Mouse (Mus musculus) embryonic facial prominence, embryonic 14.5 days (tissue): ENCODE results near the gene Hkdc1. TPM values are rescaled to one million over a fixed set of nuclear protein-coding genes. Genes with fewer than 3 reads are reported as not detected.
"Not testable (repeated sequence)": the region's sequence is repeated elsewhere in the genome, so short reads cannot be mapped to it uniquely, and the experiment has no call there.

ENCODE experiments used
- ATAC-seq: fragments of 200-750 bp; cut with Nextera tagmentation; 2 replicates; pipeline ENCODE4 v1.8.0; 2017; ENCODE audit warnings: low read depth, moderate number of reproducible peaks, moderate TSS enrichment
- DNase-seq: peaks from one replicate; pipeline ENCODE4 v3.0.0-alpha.2; 2015; ENCODE audit warnings: low spot score
- H3K27ac ChIP-seq: fragments of 300-500 bp; sonication (generic); replicated peaks from 2 replicates; pipeline ENCODE4 v1.5.1; 2014; ENCODE audit warnings: low read depth, mild to moderate bottlenecking, low read length, moderate library complexity
- H3K27me3 ChIP-seq: fragments of 300-500 bp; sonication (generic); replicated peaks from 2 replicates; pipeline ENCODE4 v1.6.1; 2014; ENCODE audit warnings: low read length; ENCODE audit not compliant: control insufficient read depth, insufficient read depth
- H3K36me3 ChIP-seq: fragments of 300-500 bp; sonication (generic); 2 replicates; pipeline ENCODE4 v1.6.1; 2014; ENCODE audit warnings: low read length, mixed read lengths; ENCODE audit not compliant: control insufficient read depth, insufficient read depth
- H3K4me1 ChIP-seq: fragments of 300-500 bp; sonication (generic); 2 replicates; pipeline ENCODE4 v1.6.1; 2014; ENCODE audit warnings: antibody characterized with exemption, low read length; ENCODE audit not compliant: control insufficient read depth, insufficient read depth
- H3K4me2 ChIP-seq: fragments of 300-500 bp; sonication (generic); 2 replicates; pipeline ENCODE4 v1.6.1; 2014; ENCODE audit warnings: low read depth, mild to moderate bottlenecking, low read length, moderate library complexity, mixed read lengths
- H3K4me3 ChIP-seq: fragments of 300-500 bp; sonication (generic); 2 replicates; pipeline ENCODE4 v1.5.1; 2014; ENCODE audit warnings: low read depth, mild to moderate bottlenecking, low read length
- H3K9ac ChIP-seq: fragments of 300-500 bp; sonication (generic); 2 replicates; pipeline ENCODE4 v1.6.1; 2014; ENCODE audit warnings: low read depth, mild to moderate bottlenecking, low read length, moderate library complexity, mixed read lengths
- H3K9me3 ChIP-seq: fragments of 300-500 bp; sonication (generic); 2 replicates; pipeline ENCODE4 v1.6.1; 2016; ENCODE audit warnings: low read length; ENCODE audit not compliant: control insufficient read depth
- WGBS: fragments of 180-500 bp; shearing (Covaris S2); extraction: QIAGEN DNeasy Blood & Tissue Kit; methylation state at CpG from one replicate; pipeline ENCODE4 v1.1.7; 2014; 5-methylcytosine and 5-hydroxymethylcytosine counted together
- polyA plus RNA-seq: library from polyadenylated mRNA; unstranded; fragments of >200 nt; fragmentation: Nextera tagmentation; extraction: Ambion mirVana; gene quantifications from 2 replicates; pipeline ENCODE4 v1.2.1, GENCODE M21; 2014

The Hkdc1 gene
- polyA plus RNA-seq: 0.54 and 0.75 TPM in 2 replicates

DNA sequence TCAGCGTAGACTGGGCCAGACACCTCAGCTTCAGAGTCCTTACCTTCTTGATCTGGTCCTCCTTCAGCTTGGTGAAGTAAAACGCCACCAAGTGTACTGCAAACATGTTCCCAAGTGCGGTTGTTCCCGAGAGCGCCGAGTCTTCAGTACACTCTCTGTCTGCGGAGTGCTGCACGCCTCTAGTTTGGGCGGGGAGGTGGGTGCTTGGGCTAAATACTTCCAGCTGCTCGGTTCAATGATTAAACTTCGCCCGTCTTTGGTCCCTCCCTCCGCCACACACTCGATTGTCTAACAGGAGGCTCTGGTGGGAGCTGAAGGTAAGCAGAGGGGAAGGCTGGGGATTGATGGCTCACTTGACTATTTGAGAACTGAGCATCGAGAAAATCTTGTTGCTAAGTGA, at the start of gene Hkdc1:
Gene Hkdc1 (minus strand): TSS at position 237 of the 400 bp plus-strand sequence.
- ATAC-seq: no peak
- no peaks in the 10 kb centered on the region for H3K27me3 ChIP-seq
- peak; percentile 35 for DNase-seq
- H3K9me3 ChIP-seq: no peaks in the 10 kb centered on the region
- WGBS: 27% methylated on average over 15 of the region's 15 CpGs
- peak within 1 kb of the TSS; percentile 33; the same call in 1 of the 2 replicates for H3K4me2 ChIP-seq
- no peak within 1 kb of the TSS for H3K4me3 ChIP-seq
- H3K36me3 ChIP-seq: no peaks in the 10 kb centered on the region
- H3K4me1 ChIP-seq: peaks cover 8% of the 10 kb centered on the region
- no peak within 1 kb of the TSS for H3K27ac ChIP-seq
- peak within 1 kb of the TSS; percentile 34; the same call in 1 of the 2 replicates for H3K9ac ChIP-seq

- DNase-seq (no peak), ATAC-seq (no peak)
- Histone ChIP-seq H3K27me3 (no peaks in the 10 kb centered on the region), H3K4me1 (no peaks in the 10 kb centered on the region), H3K9me3 (no peaks in the 10 kb centered on the region), H3K9ac (no peak overlapping the region), H3K4me3 (no peak overlapping the region), H3K36me3 (peaks cover 32% of the 10 kb centered on the region), H3K4me2 (no peak overlapping the region), H3K27ac (no peak overlapping the region)
- 72% methylated on average over 5 of the region's 5 CpGs for WGBS
These were observed 48.8 kb upstream of the Hkdc1 start for GRCm38 (mm10) chr10:62471105-62471504.

- H3K9ac ChIP-seq: no peak overlapping the region
- no peak overlapping the region for H3K27ac ChIP-seq
- H3K36me3 ChIP-seq: peaks cover 27% of the 10 kb centered on the region
- DNase-seq (no peak), ATAC-seq (no peak)
- no peaks in the 10 kb centered on the region for H3K9me3 ChIP-seq
- 95% methylated on average over 4 of the region's 4 CpGs for WGBS
- no peaks in the 10 kb centered on the region for H3K27me3 ChIP-seq
- no peak overlapping the region for H3K4me2 ChIP-seq
- H3K4me1 ChIP-seq: no peaks in the 10 kb centered on the region
- H3K4me3 ChIP-seq: no peak overlapping the region
These were observed 47.4 kb upstream of the Hkdc1 start for GRCm38 (mm10) chr10:62469736-62470135.

DNA sequence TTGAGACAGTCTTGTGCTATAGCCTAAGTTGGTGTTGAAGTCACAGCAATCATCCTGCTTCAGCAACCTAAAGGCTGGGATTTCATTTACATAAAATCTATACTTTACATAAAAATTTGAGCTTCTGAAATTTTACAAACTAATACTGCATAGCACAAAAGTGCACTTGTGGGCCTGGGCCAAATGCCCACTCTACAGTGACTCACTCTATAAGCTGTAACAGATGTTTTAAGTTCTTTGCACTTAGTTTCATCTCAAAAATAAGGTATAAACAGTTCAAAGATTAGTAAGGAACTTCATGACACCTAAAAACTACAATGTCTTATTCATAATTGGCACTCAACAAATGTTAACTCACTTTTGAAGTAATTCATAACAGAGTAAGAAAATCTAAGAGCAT, 39.0 kb upstream of the Hkdc1 start:
- Histone ChIP-seq H3K4me1 (no peaks in the 10 kb centered on the region), H3K27me3 (no peaks in the 10 kb centered on the region), H3K4me2 (no peak overlapping the region), H3K27ac (no peak overlapping the region), H3K36me3 (peaks cover 58% of the 10 kb centered on the region), H3K4me3 (no peak overlapping the region), H3K9ac (no peak overlapping the region), H3K9me3 (no peaks in the 10 kb centered on the region)
- ATAC-seq: no peak
- no peak for DNase-seq

DNA sequence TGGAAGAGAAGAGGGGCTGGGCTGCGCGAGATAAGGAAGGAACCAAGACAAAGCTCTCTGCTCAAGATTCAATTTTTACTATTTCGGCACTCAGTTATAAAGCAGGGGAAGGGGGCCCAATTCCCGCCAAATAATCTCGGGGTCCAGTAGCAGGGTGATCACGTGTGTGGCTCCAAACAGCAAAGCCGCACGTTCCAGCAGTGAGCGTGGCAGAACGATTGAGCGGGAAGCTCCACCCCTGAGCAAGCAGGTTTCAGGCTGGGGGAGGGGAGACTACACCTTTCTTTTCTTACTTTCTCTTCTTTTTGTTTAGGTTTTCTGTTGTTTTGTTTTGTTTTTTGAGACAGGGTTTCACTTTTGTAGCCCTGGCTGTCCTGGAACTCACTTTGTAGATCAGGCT, 29.7 kb upstream of the Hkdc1 start:
- not testable (repeated sequence) for H3K27ac ChIP-seq, DNase-seq, H3K4me1 ChIP-seq, H3K9ac ChIP-seq, H3K4me2 ChIP-seq, H3K4me3 ChIP-seq, ATAC-seq, H3K9me3 ChIP-seq, H3K27me3 ChIP-seq
- peaks cover 31% of the 10 kb centered on the region for H3K36me3 ChIP-seq
- WGBS: 74% methylated on average over 11 of the region's 11 CpGs

DNA sequence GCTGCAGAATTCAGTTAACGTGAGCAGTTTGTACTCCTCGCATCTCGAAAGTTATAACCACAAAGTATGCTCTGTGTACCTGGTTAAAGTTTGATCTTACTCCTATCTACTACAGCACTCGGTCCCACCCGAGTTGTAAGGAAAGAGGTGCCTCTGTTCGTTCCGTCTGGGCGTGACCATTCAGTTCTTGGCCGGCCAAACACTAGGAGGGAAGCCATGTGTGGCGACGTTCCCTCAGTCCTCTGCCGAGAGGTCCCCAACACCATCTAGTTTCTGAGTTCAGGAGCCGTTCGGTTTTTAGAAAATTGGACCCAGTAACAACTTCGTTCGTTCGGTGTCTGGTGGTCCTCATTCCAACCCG, 28.0 kb upstream of the Hkdc1 start:
- peak overlapping the region; percentile 83 for H3K4me3 ChIP-seq
- no peak for DNase-seq
- H3K27ac ChIP-seq: peak overlapping the region; percentile 92
- peaks cover 8% of the 10 kb centered on the region for H3K4me1 ChIP-seq
- peak overlapping the region; percentile 95 for H3K9ac ChIP-seq
- ATAC-seq: no peak; the same call in 1 of the 2 replicates
- peak overlapping the region; percentile 57 for H3K4me2 ChIP-seq
- WGBS: 42% methylated on average over 18 of the region's 18 CpGs
- peaks cover 33% of the 10 kb centered on the region for H3K36me3 ChIP-seq
- H3K27me3 ChIP-seq: no peaks in the 10 kb centered on the region
- H3K9me3 ChIP-seq: no peaks in the 10 kb centered on the region

DNA sequence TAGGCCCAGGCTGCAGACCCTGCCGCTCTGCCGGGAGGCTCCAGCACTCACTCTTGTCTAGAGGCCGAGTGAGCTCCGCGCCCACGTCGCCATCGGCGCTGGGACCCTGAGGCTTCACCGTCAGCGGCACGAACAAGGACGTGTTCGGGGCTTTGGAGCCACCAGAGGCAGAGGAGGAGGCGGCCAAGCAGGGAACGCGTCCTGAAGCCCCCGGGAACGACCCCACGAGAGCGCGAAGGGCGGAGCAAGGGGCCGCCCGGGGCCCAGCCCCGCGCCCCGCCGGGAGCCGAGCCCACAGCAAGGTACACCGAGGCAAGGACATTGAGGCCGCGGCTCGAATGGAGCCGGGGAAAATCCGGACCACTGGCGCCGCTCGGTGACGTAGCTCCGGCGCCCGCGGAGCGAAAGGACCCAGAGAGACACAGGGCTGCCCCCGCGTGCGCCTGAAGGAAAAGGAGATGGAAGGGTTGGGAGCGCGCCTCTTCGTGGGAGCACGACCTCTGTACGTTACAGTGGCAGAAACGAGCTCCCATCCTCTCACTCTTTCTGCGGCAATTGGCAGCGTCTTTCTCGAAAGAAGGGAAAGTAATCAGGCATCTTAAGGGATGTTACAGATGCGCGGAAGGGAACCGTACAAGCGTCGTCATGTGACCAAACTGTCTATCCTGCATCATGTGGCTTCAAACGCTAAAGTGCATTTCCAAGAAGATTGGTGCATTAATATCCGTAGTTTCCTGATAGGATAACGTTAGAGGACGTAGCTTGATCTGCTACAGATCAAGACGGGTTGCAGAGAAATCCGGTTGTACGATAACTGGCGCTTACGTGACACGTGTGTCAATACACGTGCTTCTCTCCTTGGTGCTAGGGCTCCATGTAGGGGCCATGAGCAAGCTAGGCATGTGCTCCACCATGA, 27.3 kb upstream of the Hkdc1 start, which contains the start of the genes 4930507D05Rik and Supv3l1:
Gene 4930507D05Rik (plus strand): TSS at position 126 of the 916 bp plus-strand sequence.
Gene Supv3l1 (minus strand): TSS at position 375 of the 916 bp plus-strand sequence.
- peak within 1 kb of the TSS; percentile 92 for H3K27ac ChIP-seq
- peak within 1 kb of the TSS; percentile 95 for H3K9ac ChIP-seq
- WGBS: under 1% methylated on average over 58 of the region's 73 CpGs
- H3K9me3 ChIP-seq: no peaks in the 10 kb centered on the region
- peak within 1 kb of the TSS; percentile 57 for H3K4me2 ChIP-seq
- H3K4me1 ChIP-seq: peaks cover 8% of the 10 kb centered on the region
- ATAC-seq (peak; percentile 93), DNase-seq (peak; percentile 96)
- peaks cover 35% of the 10 kb centered on the region for H3K36me3 ChIP-seq
- no peaks in the 10 kb centered on the region for H3K27me3 ChIP-seq
- peak within 1 kb of the TSS; percentile 83 for H3K4me3 ChIP-seq

- Histone ChIP-seq H3K4me1 (peaks cover 8% of the 10 kb centered on the region), H3K27ac (no peak overlapping the region), H3K36me3 (peaks cover 77% of the 10 kb centered on the region), H3K4me3 (no peak overlapping the region), H3K4me2 (no peak overlapping the region), H3K9me3 (no peaks in the 10 kb centered on the region), H3K27me3 (no peaks in the 10 kb centered on the region), H3K9ac (no peak overlapping the region)
- WGBS: 87% methylated on average over 5 of the region's 5 CpGs
- DNase-seq (no peak), ATAC-seq (no peak)
These were observed 8.1 kb upstream of the Hkdc1 start for GRCm38 (mm10) chr10:62430427-62430826.
